Mouse (Mus musculus) kidney, postnatal 14 days (tissue): ENCODE measurements around the gene Sry.

Experiments used
- DNase-seq: peaks from one replicate; pipeline ENCODE4 v3.0.0; 2022; ENCODE audit warnings: mixed read lengths

The Sry gene

GRCm38 (mm10) chrY:2663558-2663957 is at the start of gene Sry:
TSS of gene Sry (minus strand) at chrY:2663658.
- DNase-seq = no peak
